Mouse (Mus musculus): ENCODE results near the gene Pnpla2.
"Not testable (repeated sequence)": the region's sequence is repeated elsewhere in the genome, so short reads cannot be mapped to it uniquely, and the experiment has no call there.

Pnpla2 gene

GRCm38 (mm10) chr7:141431434-141432185 is 23.4 kb upstream of the Pnpla2 start:
- DNase-seq (ENCODE audit: low read depth, low spot score), result no peak

GRCm38 (mm10) chr7:141432186-141432611 is 22.8 kb upstream of the Pnpla2 start:
- DNase-seq (ENCODE audit: low read depth, low spot score), result no peak

- no peak for DNase-seq (ENCODE audit: low read depth, low spot score)
Observed at GRCm38 (mm10) chr7:141432741-141433516, 22.1 kb upstream of the Pnpla2 start.

- DNase-seq (ENCODE audit: low read depth, low spot score), result no peak
Observed at GRCm38 (mm10) chr7:141433517-141434400, 21.2 kb upstream of the Pnpla2 start.

GRCm38 (mm10) chr7:141434464-141434863 is 20.5 kb upstream of the Pnpla2 start:
- DNase-seq (ENCODE audit: low read depth, low spot score), result no peak

GRCm38 (mm10) chr7:141435129-141435855 is 19.7 kb upstream of the Pnpla2 start:
- no peak for DNase-seq (ENCODE audit: low read depth, low spot score)

GRCm38 (mm10) chr7:141435856-141436522 is 19.0 kb upstream of the Pnpla2 start:
- DNase-seq (ENCODE audit: low read depth, low spot score), result no peak

- no peak for DNase-seq (ENCODE audit: low read depth, low spot score)
Observed at GRCm38 (mm10) chr7:141436523-141436892, 18.5 kb upstream of the Pnpla2 start.

- DNase-seq (ENCODE audit: low read depth, low spot score), result no peak
Observed at GRCm38 (mm10) chr7:141437178-141438120, 17.5 kb upstream of the Pnpla2 start, which contains the start of gene Slc25a22. Slc25a22 (minus strand) TSS chr7:141437892.

- no peak for DNase-seq (ENCODE audit: low read depth, low spot score)
Observed at GRCm38 (mm10) chr7:141438201-141438968, 16.6 kb upstream of the Pnpla2 start.

GRCm38 (mm10) chr7:141439140-141439679 is 15.8 kb upstream of the Pnpla2 start:
- no peak for DNase-seq (ENCODE audit: low read depth, low spot score)

GRCm38 (mm10) chr7:141439811-141440210 is 15.2 kb upstream of the Pnpla2 start:
- DNase-seq (ENCODE audit: low read depth, low spot score), result no peak

GRCm38 (mm10) chr7:141440613-141441012 is 14.4 kb upstream of the Pnpla2 start:
- DNase-seq (ENCODE audit: low read depth, low spot score), result no peak

GRCm38 (mm10) chr7:141441460-141441859 is 13.5 kb upstream of the Pnpla2 start:
- DNase-seq (ENCODE audit: low read depth, low spot score), result no peak

- no peak for DNase-seq (ENCODE audit: low read depth, low spot score)
Observed at GRCm38 (mm10) chr7:141442199-141442598, 12.8 kb upstream of the Pnpla2 start.

- DNase-seq (ENCODE audit: low read depth, low spot score), result no peak
Observed at GRCm38 (mm10) chr7:141443081-141443821, 11.7 kb upstream of the Pnpla2 start.

- no peak for DNase-seq (ENCODE audit: low read depth, low spot score)
Observed at GRCm38 (mm10) chr7:141443828-141444237, 11.2 kb upstream of the Pnpla2 start, which contains the start of gene Pidd1. Pidd1 (minus strand) TSS chr7:141444025.

- not testable (repeated sequence) for DNase-seq (ENCODE audit: low read depth, low spot score)
Observed at GRCm38 (mm10) chr7:141446374-141446773, 8.6 kb upstream of the Pnpla2 start.
